Mouse (Mus musculus): ENCODE results near the gene Tcf23. TPM values are rescaled to one million over a fixed set of nuclear protein-coding genes. Genes with fewer than 3 reads are reported as not detected.
A peak's percentile ranks its signal among the peaks of the same experiment; 100 is the strongest.

Tcf23 gene
- total and polyA plus RNA-seq, 2 experiments from 2014 or later = 0.15 TPM; not detected in 1

- no peak for ATAC-seq (ENCODE audit: insufficient read depth, low read depth)
- no peaks in the 10 kb centered on the region for H3K9me3 ChIP-seq (replicated peaks; ENCODE audit: control insufficient read depth, low read length)
- DNase-seq (ENCODE audit: low spot score) = no peak
- no peak overlapping the region for H3K27ac ChIP-seq (ENCODE audit: low read depth)
- no peaks in the 10 kb centered on the region for H3K4me1 ChIP-seq (ENCODE audit: control insufficient read depth, insufficient read depth)
- no peak overlapping the region for H3K4me2 ChIP-seq (ENCODE audit: low read depth, low read length)
- 88% methylated on average over 5 of the region's 5 CpGs for WGBS
- 0 out of 2 replicates have a peak, but pooled peaks have one; percentile 2 for TF ChIP-seq CTCF (IDR thresholded peaks at IDR 0.05; ENCODE audit: low read depth)
- TF ChIP-seq EP300 (IDR thresholded peaks at IDR 0.05; ENCODE audit: low read depth) = no peak
- no peak overlapping the region for H3K4me3 ChIP-seq (ENCODE audit: low read depth, low read length)
- H3K9ac ChIP-seq (replicated peaks; ENCODE audit: low read depth, low read length) = no peak overlapping the region
- H3K27me3 ChIP-seq (ENCODE audit: control insufficient read depth, insufficient read depth, low read length) = no peaks in the 10 kb centered on the region
- H3K36me3 ChIP-seq (replicated peaks; ENCODE audit: control insufficient read depth, insufficient read depth, low read length) = no peaks in the 10 kb centered on the region
These were observed 33.6 kb upstream of the Tcf23 start for GRCm38 (mm10) chr5:30934725-30935461.

GRCm38 (mm10) chr5:30943004-30943403 is 25.5 kb upstream of the Tcf23 start:
- WGBS = 93% methylated on average over 2 of the region's 2 CpGs
- no peak overlapping the region for H3K27ac ChIP-seq (ENCODE audit: low read depth)
- no peak overlapping the region for H3K9ac ChIP-seq (replicated peaks; ENCODE audit: low read depth, low read length)
- H3K4me2 ChIP-seq (ENCODE audit: low read depth, low read length) = no peak overlapping the region
- no peaks in the 10 kb centered on the region for H3K9me3 ChIP-seq (replicated peaks; ENCODE audit: control insufficient read depth, low read length)
- no peaks in the 10 kb centered on the region for H3K4me1 ChIP-seq (ENCODE audit: control insufficient read depth, insufficient read depth)
- no peaks in the 10 kb centered on the region for H3K36me3 ChIP-seq (replicated peaks; ENCODE audit: control insufficient read depth, insufficient read depth, low read length)
- TF ChIP-seq CTCF (IDR thresholded peaks at IDR 0.05; ENCODE audit: low read depth) (peak; percentile 30; the same call in 1 of the 2 replicates), EP300 (IDR thresholded peaks at IDR 0.05; ENCODE audit: low read depth) (no peak)
- H3K4me3 ChIP-seq (ENCODE audit: low read depth, low read length) = no peak overlapping the region
- no peak for DNase-seq (ENCODE audit: low spot score)
- H3K27me3 ChIP-seq (ENCODE audit: control insufficient read depth, insufficient read depth, low read length) = no peaks in the 10 kb centered on the region
- no peak for ATAC-seq (ENCODE audit: insufficient read depth, low read depth)

DNA sequence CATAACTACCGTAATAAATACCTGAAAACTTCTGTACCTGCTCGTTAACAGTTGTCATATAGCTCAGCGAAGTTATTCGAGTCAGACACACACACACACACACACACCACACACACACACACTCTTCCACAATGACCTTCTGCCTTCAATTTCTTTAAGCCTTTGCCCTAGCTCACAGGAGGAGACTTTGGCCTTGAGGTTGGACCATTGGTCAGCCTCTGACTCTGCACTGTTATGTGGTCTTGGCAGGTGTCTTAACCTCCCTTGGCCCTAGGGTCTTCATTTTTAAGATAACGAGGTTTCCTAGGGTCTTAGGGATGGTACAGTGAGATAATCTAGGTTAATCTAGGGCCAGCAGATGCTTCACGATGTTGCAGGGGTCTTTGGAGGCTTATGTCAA is 24.1 kb upstream of the Tcf23 start:
- Histone ChIP-seq H3K4me1 (ENCODE audit: control insufficient read depth, insufficient read depth) (no peaks in the 10 kb centered on the region), H3K4me3 (ENCODE audit: low read depth, low read length) (no peak overlapping the region), H3K27me3 (ENCODE audit: control insufficient read depth, insufficient read depth, low read length) (no peaks in the 10 kb centered on the region), H3K9ac (replicated peaks; ENCODE audit: low read depth, low read length) (no peak overlapping the region), H3K27ac (ENCODE audit: low read depth) (no peak overlapping the region), H3K36me3 (replicated peaks; ENCODE audit: control insufficient read depth, insufficient read depth, low read length) (no peaks in the 10 kb centered on the region), H3K9me3 (replicated peaks; ENCODE audit: control insufficient read depth, low read length) (no peaks in the 10 kb centered on the region), H3K4me2 (ENCODE audit: low read depth, low read length) (no peak overlapping the region)
- WGBS = 87% methylated on average over 6 of the region's 6 CpGs
- no peak for DNase-seq (ENCODE audit: low spot score)
- ATAC-seq (ENCODE audit: insufficient read depth, low read depth) = no peak
- TF ChIP-seq EP300 (IDR thresholded peaks at IDR 0.05; ENCODE audit: low read depth) (no peak), CTCF (IDR thresholded peaks at IDR 0.05; ENCODE audit: low read depth) (no peak)

- Histone ChIP-seq H3K36me3 (replicated peaks; ENCODE audit: control insufficient read depth, insufficient read depth, low read length) (no peaks in the 10 kb centered on the region), H3K27ac (ENCODE audit: low read depth) (no peak within 1 kb of the TSS), H3K27me3 (ENCODE audit: control insufficient read depth, insufficient read depth, low read length) (no peaks in the 10 kb centered on the region), H3K4me1 (ENCODE audit: control insufficient read depth, insufficient read depth) (peaks cover 2% of the 10 kb centered on the region; the same call in 1 of the 2 replicates), H3K4me2 (ENCODE audit: low read depth, low read length) (peak within 1 kb of the TSS; percentile 73), H3K9me3 (replicated peaks; ENCODE audit: control insufficient read depth, low read length) (no peaks in the 10 kb centered on the region), H3K9ac (replicated peaks; ENCODE audit: low read depth, low read length) (peak within 1 kb of the TSS; percentile 40; the same call in 1 of the 2 replicates), H3K4me3 (ENCODE audit: low read depth, low read length) (peak within 1 kb of the TSS; percentile 42)
- DNase-seq (ENCODE audit: low spot score) = peak; percentile 28
- WGBS = 7% methylated on average over 43 of the region's 44 CpGs
- TF ChIP-seq EP300 (IDR thresholded peaks at IDR 0.05; ENCODE audit: low read depth) (no peak), CTCF (IDR thresholded peaks at IDR 0.05; ENCODE audit: low read depth) (peak; percentile 46)
- peak; percentile 34; the same call in 1 of the 2 replicates for ATAC-seq (ENCODE audit: insufficient read depth, low read depth)
These were observed 23.3 kb upstream of the Tcf23 start, which contains the start of gene Cgref1 for GRCm38 (mm10) chr5:30944956-30945781. Gene Cgref1 (minus strand): TSS chr5:30945591.

DNA sequence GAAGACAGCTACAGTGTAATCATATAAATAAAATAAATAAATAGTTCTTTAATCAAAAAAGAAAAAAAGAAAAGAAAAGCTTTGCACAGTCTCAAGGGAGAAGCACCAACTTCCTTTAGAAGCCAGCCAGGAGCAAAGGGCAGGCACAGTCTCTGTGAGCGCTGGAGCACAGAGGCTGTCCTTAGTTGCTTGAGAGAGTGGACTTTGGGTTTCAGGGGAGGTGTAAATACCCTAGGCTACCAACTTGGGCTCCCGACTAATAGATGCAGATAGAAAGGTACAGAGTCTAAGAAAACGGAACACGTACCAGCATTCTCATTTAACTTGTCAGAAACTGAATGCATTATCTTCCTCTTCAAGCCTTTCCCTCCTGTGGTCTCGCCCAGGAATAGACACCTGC is 19.8 kb upstream of the Tcf23 start:
- H3K27me3 ChIP-seq (ENCODE audit: control insufficient read depth, insufficient read depth, low read length) = no peaks in the 10 kb centered on the region
- H3K9me3 ChIP-seq (replicated peaks; ENCODE audit: control insufficient read depth, low read length) = no peaks in the 10 kb centered on the region
- no peak overlapping the region for H3K4me3 ChIP-seq (ENCODE audit: low read depth, low read length)
- H3K27ac ChIP-seq (ENCODE audit: low read depth) = no peak overlapping the region
- DNase-seq (ENCODE audit: low spot score) (no peak), ATAC-seq (ENCODE audit: insufficient read depth, low read depth) (no peak)
- TF ChIP-seq CTCF (IDR thresholded peaks at IDR 0.05; ENCODE audit: low read depth) (no peak), EP300 (IDR thresholded peaks at IDR 0.05; ENCODE audit: low read depth) (no peak)
- no peak overlapping the region for H3K9ac ChIP-seq (replicated peaks; ENCODE audit: low read depth, low read length)
- no peak overlapping the region for H3K4me2 ChIP-seq (ENCODE audit: low read depth, low read length)
- 73% methylated on average over 5 of the region's 5 CpGs for WGBS
- H3K4me1 ChIP-seq (ENCODE audit: control insufficient read depth, insufficient read depth) = peaks cover 10% of the 10 kb centered on the region
- H3K36me3 ChIP-seq (replicated peaks; ENCODE audit: control insufficient read depth, insufficient read depth, low read length) = peaks cover 16% of the 10 kb centered on the region
